In genomic region chr3:108839647-108839999, GRCm38 (mm10) we compare ENCODE assay signal across 8 mouse cellular contexts. TPM values are rescaled to one million over a fixed set of nuclear protein-coding genes. Genes with fewer than 3 reads are reported as not detected.
DNase-seq lines count a peak whose midpoint lies in the region; ATAC-seq and TF ChIP-seq lines count a peak whose summit lies in the region.

No protein-coding gene starts in this region.

- TF ChIP-seq POLR2A in small intestine, adult 2 months (IDR thresholded peaks at IDR 0.05; ENCODE audit: low read depth, low read length): no peak

- H3K27me3 ChIP-seq in lung, embryonic 15.5 days: no peaks in the 10 kb centered on the region
- no peaks in the 10 kb centered on the region for H3K27me3 ChIP-seq in embryonic facial prominence, embryonic 12.5 days
- no peaks in the 10 kb centered on the region for H3K27me3 ChIP-seq in intestine, embryonic 16.5 days (replicated peaks; ENCODE audit: control insufficient read depth, insufficient read depth, low read length)
- no peaks in the 10 kb centered on the region for H3K27me3 ChIP-seq in small intestine, adult 2 months (ENCODE audit: control insufficient read depth, insufficient read depth, low read length)

- H3K9ac ChIP-seq in lung, embryonic 15.5 days: peak overlapping the region; percentile 69
- H3K9ac ChIP-seq in embryonic facial prominence, embryonic 12.5 days: peak overlapping the region; percentile 72
- peak overlapping the region; percentile 81 for H3K9ac ChIP-seq in intestine, embryonic 16.5 days (ENCODE audit: low read depth, low read length)

- H3K4me2 ChIP-seq in lung, embryonic 15.5 days: peak overlapping the region; percentile 59
- H3K4me2 ChIP-seq in embryonic facial prominence, embryonic 12.5 days (replicated peaks): peak overlapping the region; percentile 55
- H3K4me2 ChIP-seq in intestine, embryonic 16.5 days (ENCODE audit: low read depth, low read length): peak overlapping the region; percentile 65

- 4% methylated on average over 8 of the region's 8 CpGs for WGBS in lung, embryonic 15.5 days
- WGBS in embryonic facial prominence, embryonic 12.5 days: 8% methylated on average over 8 of the region's 8 CpGs
- 3% methylated on average over 8 of the region's 8 CpGs for WGBS in intestine, embryonic 16.5 days
- 1% methylated on average over 8 of the region's 8 CpGs for WGBS in small intestine, adult 2 months

- H3K4me1 ChIP-seq in lung, embryonic 15.5 days: peaks cover 12% of the 10 kb centered on the region
- H3K4me1 ChIP-seq in embryonic facial prominence, embryonic 12.5 days: peaks cover 13% of the 10 kb centered on the region
- H3K4me1 ChIP-seq in intestine, embryonic 16.5 days (ENCODE audit: control insufficient read depth, insufficient read depth, low read length): peaks cover 6% of the 10 kb centered on the region
- peaks cover 7% of the 10 kb centered on the region for H3K4me1 ChIP-seq in small intestine, adult 2 months (ENCODE audit: control insufficient read depth, insufficient read depth, insufficient read length, low read length)

- H3K36me3 ChIP-seq in lung, embryonic 15.5 days: peaks cover 2% of the 10 kb centered on the region; the same call in 1 of the 2 replicates
- no peaks in the 10 kb centered on the region for H3K36me3 ChIP-seq in embryonic facial prominence, embryonic 12.5 days
- H3K36me3 ChIP-seq in intestine, embryonic 16.5 days (ENCODE audit: control insufficient read depth, insufficient read depth, low read length): no peaks in the 10 kb centered on the region
- H3K36me3 ChIP-seq in small intestine, adult 2 months (ENCODE audit: control insufficient read depth, insufficient read depth, low read length): peaks cover 7% of the 10 kb centered on the region

- no peak for TF ChIP-seq CTCF in small intestine, adult 2 months (IDR thresholded peaks at IDR 0.05; ENCODE audit: extremely low read depth, insufficient read length, insufficient replicate concordance, low read depth, low read length)

- peak overlapping the region; percentile 92 for H3K27ac ChIP-seq in lung, embryonic 15.5 days
- H3K27ac ChIP-seq in embryonic facial prominence, embryonic 12.5 days: peak overlapping the region; percentile 84; the same call in 1 of the 2 replicates
- H3K27ac ChIP-seq in intestine, embryonic 16.5 days (ENCODE audit: low read length): peak overlapping the region; percentile 88
- H3K27ac ChIP-seq in small intestine, adult 2 months (ENCODE audit: insufficient read depth, low read depth, low read length): peak overlapping the region; percentile 95

- ATAC-seq in lung, embryonic 15.5 days (ENCODE audit: borderline replicate concordance, extremely low read depth, low FRiP score, low TSS enrichment): no peak
- no peak for ATAC-seq in embryonic facial prominence, embryonic 12.5 days (ENCODE audit: insufficient number of reproducible peaks, insufficient read depth, low FRiP score, low TSS enrichment)
- ATAC-seq in intestine, embryonic 16.5 days: no peak

- no peak for DNase-seq in lung, postnatal 4 days
- no peak for DNase-seq in embryo, embryonic 10 days (ENCODE audit: low spot score)
- DNase-seq in adrenal gland, postnatal 10 days: no peak
- no peak for DNase-seq in gastrocnemius, postnatal 25 days

- H3K9me3 ChIP-seq in lung, embryonic 15.5 days: no peaks in the 10 kb centered on the region
- H3K9me3 ChIP-seq in embryonic facial prominence, embryonic 12.5 days: no peaks in the 10 kb centered on the region
- H3K9me3 ChIP-seq in intestine, embryonic 16.5 days (ENCODE audit: control insufficient read depth, low read length): no peaks in the 10 kb centered on the region

- H3K4me3 ChIP-seq in lung, embryonic 15.5 days: peak overlapping the region; percentile 89
- H3K4me3 ChIP-seq in embryonic facial prominence, embryonic 12.5 days: peak overlapping the region; percentile 80
- peak overlapping the region; percentile 81 for H3K4me3 ChIP-seq in intestine, embryonic 16.5 days (ENCODE audit: low read length)
- H3K4me3 ChIP-seq in small intestine, adult 2 months (ENCODE audit: low read depth, low read length): peak overlapping the region; percentile 89

RNA-seq across cellular contexts. Expression of gene Stxbp3, which starts 0.7 kb away (rescaled TPM):
- polyA plus RNA-seq in lung, embryonic 15.5 days (2015; fragmentation: Nextera tagmentation; extraction: Ambion mirVana): 38.8 and 43.1 TPM in 2 replicates
- polyA plus RNA-seq in embryonic facial prominence, embryonic 12.5 days (2016; fragmentation: Nextera tagmentation; extraction: Ambion mirVana): 29.3 and 31.2 TPM in 2 replicates
- 49.6 and 52.1 TPM in 2 replicates for polyA plus RNA-seq in intestine, embryonic 16.5 days (2015; fragmentation: Nextera tagmentation; extraction: Ambion mirVana)
- polyA plus RNA-seq in small intestine, adult 2 months (2012; rRNA removed): 1.7 and 4.5 TPM in 2 replicates
- total RNA-seq in adrenal gland, postnatal 10 days (2021): 10 to 100 TPM; 40.2 to 46.6 TPM
- 10 to 100 TPM; 23.5 to 26.4 TPM for total RNA-seq in gastrocnemius, postnatal 25 days (2021)

RNA-seq across cellular contexts. Expression of gene Fndc7, which starts 50.2 kb away (rescaled TPM):
- 0.23 and 0.42 TPM in 2 replicates for polyA plus RNA-seq in lung, embryonic 15.5 days (2015; fragmentation: Nextera tagmentation; extraction: Ambion mirVana)
- polyA plus RNA-seq in embryonic facial prominence, embryonic 12.5 days (2016; fragmentation: Nextera tagmentation; extraction: Ambion mirVana): 0.14 and 0.17 TPM in 2 replicates
- polyA plus RNA-seq in intestine, embryonic 16.5 days (2015; fragmentation: Nextera tagmentation; extraction: Ambion mirVana): 0.11 and 0.47 TPM in 2 replicates
- polyA plus RNA-seq in small intestine, adult 2 months (2012; rRNA removed): 0.10 TPM in 2 replicates
- 1 to 10 TPM in 1 of 2 experiments, under 1 TPM in 1; 0.39 to 1.4 TPM for total RNA-seq in adrenal gland, postnatal 10 days (2021)
- total RNA-seq in gastrocnemius, postnatal 25 days (2021): not detected
